Mouse (Mus musculus) small intestine, adult 2 months (tissue): ENCODE data around the gene Gm17387.

ENCODE experiments used
- CTCF ChIP-seq: fragments of 200-500 bp; IDR thresholded peaks from 2 replicates; pipeline ENCODE4 v1.5.1; 2012; ENCODE audit warnings: low read depth, mild to moderate bottlenecking, control low read depth, inconsistent platforms, low read length, moderate library complexity, mixed read lengths; ENCODE audit not compliant: insufficient replicate concordance, insufficient read length; ENCODE audit errors: extremely low read depth
- POLR2A ChIP-seq: fragments of 200-500 bp; IDR thresholded peaks from 2 replicates; pipeline ENCODE4 v1.6.1; 2012; ENCODE audit warnings: low read depth, mild to moderate bottlenecking, control low read depth, inconsistent platforms, low read length, moderate library complexity

DNA sequence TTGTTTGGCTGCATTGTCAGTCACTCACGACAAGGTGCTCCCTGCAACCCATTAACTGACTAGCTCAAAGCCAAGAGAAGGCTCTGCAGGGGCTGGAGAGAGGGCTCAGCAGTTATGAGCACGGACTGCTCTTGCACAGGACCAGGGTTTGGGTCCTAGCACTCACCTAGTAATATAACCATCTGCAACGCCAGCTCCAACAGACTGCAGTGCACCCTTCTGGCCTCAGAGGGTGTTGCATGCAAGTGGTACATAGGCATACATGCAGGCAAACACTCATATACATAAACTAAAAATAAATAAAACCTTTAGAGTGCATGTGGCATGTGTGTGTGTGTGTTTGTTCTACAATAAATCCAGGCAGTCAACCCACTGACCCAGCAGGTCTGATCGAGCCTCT lies 26.9 kb downstream of the Gm17387 start:
- TF ChIP-seq POLR2A (no peak), CTCF (no peak)
